Mouse (Mus musculus) kidney, adult 2 months (tissue): ENCODE measurements around the gene E2f2.

Source experiments
- CTCF ChIP-seq: fragments of 200-500 bp; conservative IDR thresholded peaks from 2 replicates; pipeline ENCODE4 v1.5.1; 2011; ENCODE audit warnings: low read depth, mild to moderate bottlenecking, control low read depth, low read length, moderate library complexity, mixed read lengths; ENCODE audit not compliant: insufficient read depth, insufficient read length
- POLR2A ChIP-seq: fragments of 200-500 bp; IDR thresholded peaks from one replicate; pipeline ENCODE4 v1.6.1; 2011; ENCODE audit warnings: low read depth, low read length, control low read depth

GRCm38 (mm10) chr4:136145362-136145885 is 26.8 kb upstream of the E2f2 start:
- TF ChIP-seq CTCF (no peak), POLR2A (no peak)
